Mouse (Mus musculus) kidney, adult 18-20 months (tissue): Measurements from ENCODE around the gene Tmed2.
"Not testable (repeated sequence)": the region's sequence is repeated elsewhere in the genome, so short reads cannot be mapped to it uniquely, and the experiment has no call there.

Experiments used
- DNase-seq: peaks from one replicate; pipeline ENCODE4 v3.0.0; 2021

The Tmed2 gene

DNA sequence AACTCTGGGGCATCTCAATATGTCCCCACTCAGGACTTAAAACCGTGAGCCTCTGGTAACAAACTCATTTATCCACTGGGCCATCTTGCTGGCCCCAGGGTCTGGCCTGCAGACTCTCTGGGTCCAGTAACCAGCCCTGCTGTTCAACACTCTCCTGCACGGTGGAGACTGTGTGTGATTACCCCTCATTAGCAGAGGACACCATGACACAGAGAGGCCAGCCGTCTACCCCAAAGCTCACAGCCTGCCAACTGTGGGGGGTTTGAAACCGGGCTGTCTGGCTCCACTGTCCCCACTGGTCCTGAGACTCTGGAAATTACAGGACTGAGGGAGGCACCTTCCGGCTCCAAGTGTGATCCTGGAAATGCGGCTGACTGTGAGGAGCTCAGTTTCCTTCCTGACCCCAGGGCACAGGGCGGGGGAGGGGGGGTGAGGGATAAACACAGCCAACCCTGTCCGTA, 11.3 kb upstream of the Tmed2 start:
- no peak for DNase-seq

GRCm38 (mm10) chr5:124529697-124530096, 10.8 kb upstream of the Tmed2 start:
- DNase-seq = peak; percentile 43

DNA sequence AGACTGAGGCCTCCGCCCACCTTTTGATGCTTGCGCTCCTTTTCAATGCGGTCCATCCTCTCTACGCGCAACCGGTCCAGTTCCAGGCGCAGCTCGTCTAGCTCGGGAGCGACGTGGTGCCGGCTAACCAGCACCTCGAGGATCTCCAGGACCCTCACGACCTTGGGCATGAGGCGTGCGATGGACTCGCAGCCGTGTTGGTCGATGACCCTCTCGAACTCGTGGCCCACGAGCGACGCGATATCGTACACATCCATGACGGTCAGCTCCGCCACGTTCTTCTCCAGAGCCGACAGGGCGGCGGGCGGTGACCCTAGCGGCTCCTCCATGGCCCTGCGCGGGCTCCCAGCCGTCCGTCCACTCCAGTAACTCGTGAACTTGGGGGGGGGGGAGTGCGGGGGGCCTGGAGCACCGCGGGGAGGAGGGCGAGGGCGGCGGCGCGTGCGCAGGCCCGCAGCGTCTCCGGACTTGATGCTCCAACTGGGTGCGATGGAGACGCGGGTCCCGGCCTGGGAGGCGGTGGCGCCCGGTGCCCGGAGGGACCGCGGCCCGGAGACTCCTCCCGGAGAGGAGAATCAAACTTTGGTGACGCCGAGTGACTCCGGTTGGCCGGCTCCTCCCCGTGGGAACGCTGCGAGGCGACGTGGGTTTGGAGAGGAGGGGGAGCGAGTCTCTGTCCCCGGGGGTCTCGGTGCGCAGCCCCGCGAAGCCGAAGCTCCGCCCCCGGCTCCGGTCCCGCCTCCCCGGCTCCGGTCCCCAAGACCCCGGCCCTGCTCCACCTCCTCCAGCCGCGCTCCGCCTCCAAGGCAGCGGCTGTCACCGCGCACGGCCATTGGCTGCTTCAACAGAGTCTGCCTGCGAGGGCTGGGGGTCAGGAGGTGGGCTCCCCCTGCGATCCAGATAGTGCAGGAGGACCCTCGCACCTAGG, 9.6 kb upstream of the Tmed2 start, which contains the start of gene Rilpl1:
Rilpl1 (minus strand) TSS at position 737 of the 928 bp plus-strand sequence.
- DNase-seq = peak; percentile 82

DNA sequence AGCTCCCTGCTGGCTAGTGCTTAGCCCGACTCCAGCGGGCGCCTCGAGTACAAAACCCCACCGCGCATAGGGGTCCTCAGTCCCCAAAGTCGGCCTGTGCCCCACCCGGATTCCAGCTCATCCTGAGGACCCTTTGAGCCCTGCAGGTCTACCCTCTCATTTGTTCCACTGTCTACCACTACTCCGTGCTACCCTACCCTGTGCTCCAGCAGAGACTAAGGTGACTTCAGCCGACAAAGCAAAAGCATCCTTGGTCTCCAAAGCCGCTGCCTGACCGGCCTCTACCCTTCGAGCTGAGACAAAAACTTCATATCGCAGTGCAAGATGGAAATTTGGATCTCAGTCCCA, 8.9 kb upstream of the Tmed2 start:
- peak; percentile 35 for DNase-seq

DNA sequence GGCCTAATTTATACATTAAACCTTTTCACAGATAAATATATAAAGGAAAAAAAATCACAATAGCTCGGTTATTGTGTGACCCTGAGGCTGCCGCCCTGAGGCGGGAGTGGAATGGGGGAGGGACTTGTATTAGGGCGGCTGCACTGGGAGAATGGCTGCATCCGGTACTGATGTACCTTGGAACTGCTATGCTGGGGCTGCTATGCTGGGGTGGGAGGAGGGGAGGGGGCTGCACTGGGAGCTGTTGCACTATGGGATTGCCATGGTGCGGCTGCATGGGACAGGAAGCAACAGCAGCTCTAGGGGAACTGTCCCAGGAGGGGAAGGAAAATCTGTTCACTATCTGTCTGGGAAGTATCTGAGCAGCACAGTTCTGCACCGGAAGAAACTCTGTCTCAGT, 8.0 kb upstream of the Tmed2 start:
- DNase-seq = no peak

DNA sequence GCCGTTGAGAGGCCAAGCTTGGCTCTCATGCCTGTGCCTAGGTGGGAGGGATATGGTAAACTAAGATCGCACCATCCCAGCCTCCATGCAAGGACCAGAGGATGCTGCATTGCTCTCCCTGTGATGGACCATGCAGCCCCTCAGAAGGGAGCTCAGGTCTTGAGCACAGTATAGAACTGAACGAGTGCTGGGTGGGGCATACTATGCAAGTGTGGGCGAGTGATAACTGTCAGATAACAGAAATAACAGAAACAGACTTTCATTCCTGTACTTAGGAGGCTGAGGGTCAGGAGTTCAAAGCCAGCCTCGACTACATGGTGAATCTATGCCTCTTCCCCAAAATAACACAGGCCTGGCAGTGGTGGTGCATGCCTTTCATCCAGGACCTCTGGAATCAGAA, 5.5 kb upstream of the Tmed2 start:
- DNase-seq = no peak

- DNase-seq = peak; percentile 79
These were observed 3.7 kb upstream of the Tmed2 start for GRCm38 (mm10) chr5:124536776-124537175.

GRCm38 (mm10) chr5:124538813-124539792, 1.4 kb upstream of the Tmed2 start:
- peak; percentile 64 for DNase-seq

GRCm38 (mm10) chr5:124539905-124540304, 590 bp upstream of the Tmed2 start:
- no peak for DNase-seq

DNA sequence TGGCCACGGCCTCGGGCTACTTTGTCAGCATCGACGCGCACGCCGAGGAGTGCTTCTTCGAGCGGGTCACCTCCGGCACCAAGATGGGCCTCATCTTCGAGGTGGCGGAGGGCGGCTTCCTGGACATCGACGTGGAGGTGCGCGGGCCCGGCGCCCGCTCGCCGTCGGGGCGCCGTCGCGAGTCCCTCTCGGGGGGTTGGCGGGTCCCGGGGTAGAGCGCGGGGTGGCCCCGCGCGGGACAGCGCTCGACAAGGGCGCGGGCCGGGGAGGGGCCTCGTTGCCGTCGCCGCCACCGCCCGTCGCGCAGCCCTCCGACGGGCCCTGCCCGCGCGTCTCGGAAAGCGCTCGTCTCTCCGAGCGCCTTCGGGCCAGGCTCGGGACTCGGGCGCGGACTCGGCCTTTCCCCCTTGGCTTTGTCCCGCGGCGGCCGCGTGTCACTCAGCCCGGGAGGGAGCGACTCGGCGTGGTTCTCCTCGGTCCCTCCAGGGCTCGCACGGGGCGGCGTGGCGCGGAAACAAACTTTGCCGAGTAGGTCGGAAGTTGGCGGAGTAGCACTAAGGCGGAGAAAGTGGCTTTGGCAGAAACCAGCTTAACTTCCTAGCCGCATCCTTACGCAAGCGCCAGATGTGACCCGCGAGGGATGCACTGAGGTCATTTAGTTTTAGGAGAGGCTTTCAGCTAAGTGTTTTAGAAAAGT, 558 bp downstream of the Tmed2 start:
- DNase-seq = peak; percentile 85

DNA sequence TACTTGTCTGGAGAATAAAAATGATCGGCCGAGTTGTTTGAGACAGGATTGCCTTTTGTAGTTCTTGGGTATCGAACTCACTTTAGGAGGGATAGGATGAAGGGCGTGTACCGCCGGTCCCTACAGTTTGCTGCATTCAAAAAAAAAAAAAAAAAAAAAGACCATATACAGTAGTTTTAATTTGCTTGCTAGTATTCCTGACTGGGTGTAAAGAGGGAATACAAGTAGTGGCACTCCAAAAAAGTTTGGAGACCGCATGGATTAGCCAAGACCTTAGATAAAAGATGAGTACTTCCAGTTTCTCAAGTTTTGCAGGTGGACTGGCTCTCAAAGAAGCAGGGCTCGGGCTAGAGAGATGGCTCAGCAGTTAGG, 1.1 kb downstream of the Tmed2 start:
- no peak for DNase-seq

- not testable (repeated sequence) for DNase-seq
These were observed 10.2 kb downstream of the Tmed2 start for GRCm38 (mm10) chr5:124550737-124551136.

GRCm38 (mm10) chr5:124551349-124552093, 11.0 kb downstream of the Tmed2 start:
- DNase-seq = not testable (repeated sequence)

DNA sequence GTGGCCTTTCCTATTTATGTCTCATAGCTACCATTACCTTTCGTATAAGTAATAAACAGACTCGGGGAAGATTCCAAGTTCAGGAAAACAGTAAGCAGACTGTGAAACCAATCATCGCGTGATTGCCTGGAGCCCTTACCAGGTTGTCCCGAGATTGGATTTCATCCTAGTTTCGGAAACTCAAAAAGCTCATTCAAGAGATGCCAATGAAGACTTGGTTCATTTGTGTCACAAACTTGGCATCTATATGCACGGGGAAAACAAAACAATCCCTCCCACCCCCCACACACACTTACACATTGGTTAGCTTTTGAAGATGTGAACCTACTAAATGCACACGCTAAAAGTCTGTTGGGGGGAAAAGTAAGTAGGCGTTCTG, 11.6 kb downstream of the Tmed2 start:
- DNase-seq = no peak

- DNase-seq = peak; percentile 91
These were observed 12.2 kb downstream of the Tmed2 start, which contains the start of gene Ddx55 for GRCm38 (mm10) chr5:124552558-124553307. Gene Ddx55, plus strand, starts transcription at chr5:124552864.

GRCm38 (mm10) chr5:124553607-124554006, 13.1 kb downstream of the Tmed2 start:
- no peak for DNase-seq

DNA sequence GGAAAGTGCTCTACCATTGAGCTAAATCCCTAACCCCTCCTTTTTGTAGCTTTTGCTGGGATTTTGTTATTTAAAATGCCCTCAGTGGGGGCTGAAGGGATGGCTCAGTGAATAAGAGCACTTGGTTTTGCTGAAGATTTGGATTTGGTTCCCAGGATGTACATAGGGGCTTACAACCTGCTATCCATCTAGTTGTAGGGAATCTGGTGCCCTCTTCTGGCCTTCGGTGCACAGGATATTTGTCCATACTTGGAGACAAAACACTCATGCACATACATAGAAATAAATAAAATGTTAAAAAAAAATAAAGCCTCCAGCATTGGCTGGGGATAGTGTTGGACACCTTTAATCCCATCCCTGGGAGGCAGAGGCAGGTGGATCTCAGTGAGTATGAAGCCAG, 14.7 kb downstream of the Tmed2 start:
- peak; percentile 18 for DNase-seq

- no peak for DNase-seq
These were observed 30.6 kb downstream of the Tmed2 start for GRCm38 (mm10) chr5:124571068-124571467.

GRCm38 (mm10) chr5:124575467-124575866, 35.0 kb downstream of the Tmed2 start:
- DNase-seq = no peak

- peak; percentile 94 for DNase-seq
These were observed 38.3 kb downstream of the Tmed2 start, which contains the start of the genes Eif2b1 and Gtf2h3 for GRCm38 (mm10) chr5:124578633-124579317. Gene Eif2b1, minus strand, starts transcription at chr5:124579131. Gene Gtf2h3, plus strand, starts transcription at chr5:124579140.
